Mouse (Mus musculus) thymus, postnatal 14 days (tissue): Measurements from ENCODE around the gene Gm20671.
A peak's percentile ranks its signal among the peaks of the same experiment; 100 is the strongest.
"Not testable (repeated sequence)": the region's sequence is repeated elsewhere in the genome, so short reads cannot be mapped to it uniquely, and the experiment has no call there.

ENCODE experiments used
- DNase-seq: peaks from one replicate; pipeline ENCODE4 v3.0.0; 2021

Gm20671 gene

GRCm38 (mm10) chr5:32728300-32728699 is 98.6 kb downstream of the Gm20671 start:
- DNase-seq, result no peak

- not testable (repeated sequence) for DNase-seq
These were observed 101.5 kb downstream of the Gm20671 start for GRCm38 (mm10) chr5:32725397-32725796.

- DNase-seq, result no peak
These were observed 102.9 kb downstream of the Gm20671 start for GRCm38 (mm10) chr5:32723981-32724380.

GRCm38 (mm10) chr5:32722711-32723110 is 104.2 kb downstream of the Gm20671 start:
- DNase-seq, result not testable (repeated sequence)

GRCm38 (mm10) chr5:32722263-32722662 is 104.6 kb downstream of the Gm20671 start:
- DNase-seq, result no peak

- DNase-seq, result no peak
These were observed 105.6 kb downstream of the Gm20671 start for GRCm38 (mm10) chr5:32721316-32721715.

- no peak for DNase-seq
These were observed 106.5 kb downstream of the Gm20671 start for GRCm38 (mm10) chr5:32720416-32720815.

- no peak for DNase-seq
These were observed 108.0 kb downstream of the Gm20671 start for GRCm38 (mm10) chr5:32718916-32719315.

- DNase-seq, result no peak
These were observed 109.2 kb downstream of the Gm20671 start for GRCm38 (mm10) chr5:32717726-32718125.

- DNase-seq, result peak; percentile 89
These were observed 113.0 kb downstream of the Gm20671 start for GRCm38 (mm10) chr5:32713703-32714467.

GRCm38 (mm10) chr5:32713042-32713702 is 113.7 kb downstream of the Gm20671 start:
- no peak for DNase-seq

GRCm38 (mm10) chr5:32712221-32713041 is 114.5 kb downstream of the Gm20671 start:
- no peak for DNase-seq

GRCm38 (mm10) chr5:32711485-32711884 is 115.4 kb downstream of the Gm20671 start:
- DNase-seq, result no peak

GRCm38 (mm10) chr5:32706226-32706780 is 120.6 kb downstream of the Gm20671 start:
- no peak for DNase-seq

- DNase-seq, result no peak
These were observed 129.6 kb downstream of the Gm20671 start for GRCm38 (mm10) chr5:32697208-32697867.

GRCm38 (mm10) chr5:32693411-32693810 is 133.5 kb downstream of the Gm20671 start:
- DNase-seq, result no peak
